Mouse (Mus musculus) skeletal muscle tissue, adult 2 months (tissue): ENCODE results near the gene Gm9958.

Experiments used
- DNase-seq: peaks from one replicate; pipeline ENCODE4 v3.0.0-alpha.2; 2012; ENCODE audit warnings: low read depth, low spot score

Gm9958 gene

GRCm38 (mm10) chr5:90405210-90405609, 38.2 kb downstream of the Gm9958 start:
- no peak for DNase-seq

- no peak for DNase-seq
These were observed 47.3 kb downstream of the Gm9958 start for GRCm38 (mm10) chr5:90414142-90414924.

GRCm38 (mm10) chr5:90414925-90415295, 47.9 kb downstream of the Gm9958 start:
- DNase-seq: no peak
